Comparison of ENCODE assay signal across 14 mouse cellular contexts in the genomic region with DNA sequence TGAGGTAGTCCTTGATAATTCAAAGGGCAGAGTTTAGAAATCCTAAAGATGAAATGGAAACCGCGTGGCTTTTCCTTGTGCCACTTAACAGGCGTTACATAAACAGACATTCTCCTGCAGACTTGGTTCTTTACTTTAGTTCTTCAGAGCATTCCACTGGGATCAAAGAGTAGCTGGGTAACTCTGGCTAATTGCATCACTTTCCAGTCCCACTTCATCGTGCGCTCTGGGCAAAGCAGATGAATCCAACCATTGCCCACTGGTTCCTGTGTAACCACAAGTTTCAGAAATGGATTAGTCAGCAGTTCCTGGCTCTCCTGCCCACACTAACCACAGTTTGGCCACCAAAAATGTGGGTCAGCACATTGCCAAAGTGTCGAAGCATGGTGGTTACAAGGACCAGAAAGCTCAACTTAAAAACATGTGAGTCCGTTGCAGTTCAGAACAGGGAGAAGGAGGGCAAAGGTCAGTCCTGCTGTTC. TPM values are rescaled to one million over a fixed set of nuclear protein-coding genes. Genes with fewer than 3 reads are reported as not detected.
A peak's percentile ranks its signal among the peaks of the same experiment; 100 is the strongest.
DNase-seq lines count a peak whose midpoint lies in the region; ATAC-seq and TF ChIP-seq lines count a peak whose summit lies in the region.
"Had no signal": no experiment of that assay in that cellular context is flagged by ENCODE, and none has a peak within 500 bp of the region (broad histone marks: within the 10 kb centered on the region; RNA-seq: fewer than 3 reads in every experiment).

No protein-coding gene starts in this region.

- peak; percentile 79 for DNase-seq in liver, adult 2 months (ENCODE audit: extremely low read depth, low read depth, low spot score)
- DNase-seq in adrenal gland, adult 8-10 months = peak; percentile 67
- DNase-seq in left cerebral cortex, adult 8-10 months (ENCODE audit: low spot score in 2 of 2) = no peak
- no peak for DNase-seq in testis, postnatal 10 days (ENCODE audit: low spot score)
- DNase-seq: retina, postnatal 1 day; thymus, postnatal 36 days had no signal

- no peak for TF ChIP-seq CTCF in liver, adult 2 months (IDR thresholded peaks at IDR 0.05; ENCODE audit: low read depth, low read length)

- no peak overlapping the region for H3K4me2 ChIP-seq in liver, embryonic 12.5 days
- H3K4me2 ChIP-seq: forebrain, embryonic 13.5 days had no signal

- H3K36me3 ChIP-seq in liver, adult 2 months (ENCODE audit: control insufficient read depth, insufficient read depth, low read length) = no peaks in the 10 kb centered on the region
- no peaks in the 10 kb centered on the region for H3K36me3 ChIP-seq in liver, embryonic 12.5 days

- ATAC-seq in liver, embryonic 12.5 days = no peak
- ATAC-seq in hematopoietic stem cell, adult 5-6 weeks (replicated peaks in 1 of 2; ENCODE audit: insufficient read depth in 1 of 2, low FRiP score in 2 of 2, low TSS enrichment in 1 of 2, low read depth in 1 of 2, poor library complexity in 2 of 2, severe bottlenecking in 2 of 2) = peak; percentile 77 to 92
- ATAC-seq in megakaryocyte, adult 5-6 weeks (ENCODE audit: poor library complexity, severe bottlenecking) = peak; percentile 94
- no peak for ATAC-seq in inflammation-experienced regulatory T-cells, adult 6 months
- ATAC-seq: forebrain, embryonic 13.5 days; intestine, embryonic 16.5 days had no signal

- no peak overlapping the region for H3K9ac ChIP-seq in liver, adult 2 months (ENCODE audit: low read depth, low read length)
- no peak overlapping the region for H3K9ac ChIP-seq in liver, embryonic 12.5 days
- H3K9ac ChIP-seq: forebrain, embryonic 13.5 days had no signal

- H3K27ac ChIP-seq in liver, adult 2 months (replicated peaks; ENCODE audit: insufficient read depth, low read depth, low read length) = peak overlapping the region; percentile 62
- no peak overlapping the region for H3K27ac ChIP-seq in liver, embryonic 12.5 days
- H3K27ac ChIP-seq: forebrain, embryonic 13.5 days had no signal

- TF ChIP-seq POLR2A in liver, adult 2 months (IDR thresholded peaks at IDR 0.05; ENCODE audit: extremely low read depth, insufficient read depth, low read length) = no peak

- no peaks in the 10 kb centered on the region for H3K9me3 ChIP-seq in liver, embryonic 12.5 days (replicated peaks)
- H3K9me3 ChIP-seq: forebrain, embryonic 13.5 days had no signal

- no peaks in the 10 kb centered on the region for H3K27me3 ChIP-seq in liver, adult 2 months (ENCODE audit: control insufficient read depth, insufficient read depth, low read length)
- no peaks in the 10 kb centered on the region for H3K27me3 ChIP-seq in liver, embryonic 12.5 days (replicated peaks)

- H3K4me3 ChIP-seq in liver, adult 2 months (ENCODE audit: insufficient read depth, low read depth, low read length) = no peak overlapping the region; the same call in 1 of the 2 replicates
- no peak overlapping the region for H3K4me3 ChIP-seq in liver, embryonic 12.5 days
- H3K4me3 ChIP-seq: forebrain, embryonic 13.5 days had no signal

- WGBS in liver, adult 2 months = 11% methylated on average over 7 of the region's 7 CpGs
- WGBS in liver, embryonic 12.5 days (ENCODE audit: insufficient replicate concordance) = 31% methylated on average over 7 of the region's 7 CpGs

- no peaks in the 10 kb centered on the region for H3K79me2 ChIP-seq in liver, adult 2 months (ENCODE audit: control insufficient read depth, insufficient read depth, low read length)

- peaks cover 6% of the 10 kb centered on the region for H3K4me1 ChIP-seq in liver, adult 2 months (ENCODE audit: control insufficient read depth, insufficient read depth, low read length)
- H3K4me1 ChIP-seq in liver, embryonic 12.5 days = no peaks in the 10 kb centered on the region
- H3K4me1 ChIP-seq: forebrain, embryonic 13.5 days had no signal

RNA-seq across cellular contexts. Expression of a gene that starts 15.4 kb away (rescaled TPM):
- not detected in 2 replicates for total RNA-seq in liver, adult 2 months (2014; rRNA removed)
- polyA plus RNA-seq in liver, adult 2 months (2012; rRNA removed) = not detected in 2 replicates
- not detected in 2 replicates for polyA plus RNA-seq in liver, embryonic 12.5 days (2016; fragmentation: Nextera tagmentation; extraction: Ambion mirVana)
- not detected for total RNA-seq in adrenal gland, adult 8-10 months (2022)
- total RNA-seq in hematopoietic stem cell, adult 5-6 weeks (2017) = not detected in 2 replicates
- total RNA-seq in megakaryocyte, adult 5-6 weeks (2015) = not detected in 2 replicates
- total RNA-seq in megakaryocyte, adult 5-6 weeks (2017) = not detected in 2 replicates
- not detected for polyA plus RNA-seq in inflammation-experienced regulatory T-cells, adult 6 months (2017; shearing (Covaris generic))
- not detected for total RNA-seq in left cerebral cortex, adult 8-10 months (2022)
- total RNA-seq: left cerebral cortex, postnatal 10 days had no signal
- polyA plus RNA-seq: forebrain, embryonic 13.5 days; lung, embryonic 16.5 days had no signal

Comparison
In these comparisons a context has a peak if more than half of its experiments do, and no peak if none do; other contexts are left out.
1. DNase-seq: peak in liver, adult 2 months (single experiment) and adrenal gland, adult 8-10 months (single experiment); none in left cerebral cortex, adult 8-10 months (0 of 2) and testis, postnatal 10 days (single experiment).
2. ATAC-seq: peak in hematopoietic stem cell, adult 5-6 weeks (2 of 2) and megakaryocyte, adult 5-6 weeks (single experiment); none in liver, embryonic 12.5 days (single experiment) and inflammation-experienced regulatory T-cells, adult 6 months (single experiment).